Mouse (Mus musculus) lung, adult 2 months (tissue): ENCODE measurements around the gene Inava.

Experiments used
- CTCF ChIP-seq: fragments of 200-500 bp; IDR thresholded peaks from 2 replicates; pipeline ENCODE4 v1.5.1; 2011; ENCODE audit warnings: mild to moderate bottlenecking, low read length, control low read depth; ENCODE audit not compliant: insufficient read depth
- POLR2A ChIP-seq: fragments of 200-500 bp; IDR thresholded peaks from 2 replicates; pipeline ENCODE4 v1.6.1; 2011; ENCODE audit warnings: low read depth, mild to moderate bottlenecking, control low read depth, low read length, borderline replicate concordance; ENCODE audit errors: extremely low read depth

DNA sequence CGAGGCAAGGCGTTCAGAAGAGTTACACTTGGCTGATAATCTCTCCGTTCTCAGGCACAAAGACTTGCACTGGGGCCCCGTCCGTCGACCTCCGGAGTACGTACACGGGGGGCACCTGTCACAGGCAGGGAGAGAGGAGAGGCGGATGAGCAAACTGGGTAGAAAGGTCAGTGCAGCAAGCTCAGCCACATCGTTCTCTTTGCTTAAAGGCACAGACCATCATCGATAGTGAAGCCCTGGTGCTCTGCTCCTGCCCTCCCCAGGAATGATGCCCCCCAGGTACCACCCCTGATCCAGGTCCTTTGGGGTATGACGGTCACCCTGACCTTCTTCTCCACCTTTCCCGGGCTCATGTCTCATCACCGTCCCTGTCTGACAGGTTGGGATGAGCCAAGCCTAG lies 19.8 kb downstream of the Inava start:
- no peak for TF ChIP-seq CTCF
- no peak for TF ChIP-seq POLR2A
